Mouse (Mus musculus): ENCODE measurements at regions not wholly inside any gene's neighbourhood (a gene's known extent, or its start where the extent isn't known, plus 50 kb on each side); places are given as distances from the start of the nearest gene placed in this dataset.

DNA sequence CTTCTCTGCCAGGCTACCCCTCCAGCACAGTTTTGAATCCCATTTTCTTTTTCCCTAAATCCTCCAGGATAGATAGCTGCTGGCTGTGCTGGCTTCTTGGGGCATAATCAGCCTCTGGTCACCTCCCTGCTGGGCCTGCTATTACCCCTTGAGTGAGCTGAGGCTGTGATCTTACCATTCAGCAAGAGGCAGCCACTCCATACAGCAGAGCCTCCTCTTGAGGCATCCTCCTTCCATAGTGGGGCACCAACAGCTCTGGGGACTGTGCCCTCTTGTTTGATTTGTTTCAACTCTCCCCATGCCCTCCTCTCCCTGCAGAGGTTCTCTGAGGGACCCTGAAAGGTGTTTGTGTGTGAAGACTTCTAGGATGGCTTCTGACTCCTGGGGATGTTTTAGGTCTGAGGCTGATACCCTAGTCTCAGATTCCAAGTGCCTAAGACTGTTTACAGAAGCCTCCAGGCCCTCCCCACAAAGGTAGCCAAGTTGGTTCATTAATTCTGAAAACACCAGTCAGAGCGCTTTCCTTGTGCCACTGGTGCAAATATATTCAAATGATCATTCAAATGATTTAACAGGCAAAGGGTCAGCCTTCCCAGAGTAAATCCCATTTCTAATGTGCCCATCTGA, 343.9 kb downstream of the Eipr1 start:
- H3K36me3 ChIP-seq (ENCODE audit: control insufficient read depth, insufficient read depth, low read length), result no peaks in the 10 kb centered on the region
- H3K79me2 ChIP-seq (replicated peaks; ENCODE audit: control insufficient read depth, insufficient read depth, low read length), result no peaks in the 10 kb centered on the region
- 64% methylated on average over 1 of the region's 1 CpGs for WGBS
- TF ChIP-seq POLR2A (IDR thresholded peaks at IDR 0.05; ENCODE audit: insufficient read depth, low read depth, low read length) (no peak), CTCF (IDR thresholded peaks at IDR 0.05) (no peak), EP300 (IDR thresholded peaks at IDR 0.05; ENCODE audit: insufficient read depth, low read depth, low read length) (no peak)
- no peaks in the 10 kb centered on the region for H3K27me3 ChIP-seq (ENCODE audit: control insufficient read depth, insufficient read depth, low read length)
- intact Hi-C loops (cut with DNase I), result no loop called here
- DNase-seq, result no peak
- no peak overlapping the region for H3K4me3 ChIP-seq
- H3K4me1 ChIP-seq (ENCODE audit: control insufficient read depth, insufficient read depth, low read length), result no peaks in the 10 kb centered on the region
- H3K27ac ChIP-seq, result no peak overlapping the region
- H3K9ac ChIP-seq (ENCODE audit: low read depth, low read length), result no peak overlapping the region

DNA sequence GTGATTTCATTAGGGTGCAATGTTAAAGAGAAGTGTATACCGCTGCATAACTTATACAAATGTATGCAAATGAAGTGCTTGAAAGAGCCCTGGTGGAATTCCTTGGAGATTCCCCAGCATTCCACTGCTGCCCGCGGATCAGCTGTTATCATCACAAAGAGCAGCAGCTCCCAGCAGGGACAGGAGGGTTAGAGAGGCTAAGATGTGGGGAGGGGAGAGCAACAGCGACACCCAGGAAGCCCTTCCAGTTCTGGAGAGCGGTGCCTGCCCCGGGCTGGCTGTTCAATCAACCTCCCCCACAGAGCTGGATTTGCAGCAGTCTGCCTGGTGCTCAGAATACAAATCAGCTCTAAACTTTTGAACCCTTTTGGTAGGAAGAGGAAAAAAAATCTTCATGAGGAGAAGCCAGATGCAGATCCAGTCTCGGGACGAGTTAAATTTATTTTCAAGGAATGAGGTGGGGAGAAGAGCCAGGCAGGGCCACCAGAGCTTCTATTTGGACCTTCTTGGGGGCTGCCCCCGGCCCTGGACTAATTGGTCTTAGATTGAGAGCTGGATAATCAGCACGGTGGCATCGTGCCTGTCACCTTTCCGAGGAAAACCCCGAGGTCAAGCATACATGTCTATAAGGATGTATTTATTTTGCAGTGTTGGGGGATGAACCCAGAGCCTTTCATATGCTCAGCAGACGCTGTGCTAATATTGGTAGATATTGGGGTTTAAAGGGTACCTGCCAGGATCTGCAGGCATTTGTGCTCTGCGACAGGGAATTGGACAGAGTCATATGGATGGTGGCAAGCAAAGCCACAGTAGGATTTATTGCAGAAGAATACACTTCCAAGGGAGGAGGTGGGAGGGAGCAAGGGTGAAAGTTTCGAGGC, 344.7 kb downstream of the Eipr1 start:
- no peak for DNase-seq
- H3K36me3 ChIP-seq (ENCODE audit: control insufficient read depth, insufficient read depth, low read length), result no peaks in the 10 kb centered on the region
- intact Hi-C loops (cut with DNase I), result no loop called here
- 13% methylated on average over 16 of the region's 16 CpGs for WGBS
- no peak overlapping the region for H3K9ac ChIP-seq (ENCODE audit: low read depth, low read length)
- TF ChIP-seq POLR2A (IDR thresholded peaks at IDR 0.05; ENCODE audit: insufficient read depth, low read depth, low read length) (no peak), EP300 (IDR thresholded peaks at IDR 0.05; ENCODE audit: insufficient read depth, low read depth, low read length) (no peak), CTCF (IDR thresholded peaks at IDR 0.05) (no peak)
- no peak overlapping the region for H3K27ac ChIP-seq
- H3K79me2 ChIP-seq (replicated peaks; ENCODE audit: control insufficient read depth, insufficient read depth, low read length), result no peaks in the 10 kb centered on the region
- H3K4me3 ChIP-seq, result no peak overlapping the region
- no peaks in the 10 kb centered on the region for H3K27me3 ChIP-seq (ENCODE audit: control insufficient read depth, insufficient read depth, low read length)
- no peaks in the 10 kb centered on the region for H3K4me1 ChIP-seq (ENCODE audit: control insufficient read depth, insufficient read depth, low read length)

DNA sequence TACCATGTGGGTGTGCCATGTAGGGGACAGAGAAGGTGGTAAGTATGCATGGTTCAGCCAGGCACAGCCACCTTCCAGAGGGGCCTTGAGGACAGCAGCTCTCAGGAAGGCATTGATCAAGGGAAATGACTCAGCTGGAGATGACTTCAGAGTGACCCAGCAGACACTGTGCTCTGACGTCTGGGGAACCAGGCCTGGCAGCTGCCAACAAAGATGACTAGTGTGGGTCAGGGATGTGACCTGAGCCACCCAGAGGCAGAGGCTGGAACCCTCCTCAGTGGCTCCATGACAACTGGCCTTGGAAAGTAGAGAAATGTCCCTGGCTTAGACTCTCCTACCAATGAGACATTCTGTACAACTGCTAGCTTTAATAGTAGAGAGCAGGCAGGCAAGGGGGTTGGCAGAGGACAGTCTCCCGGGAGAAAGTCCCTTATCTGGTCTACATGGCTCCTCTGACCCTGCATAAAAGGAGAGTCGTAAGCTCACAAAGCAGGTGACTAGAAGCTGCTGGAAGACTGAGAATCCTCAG, 348.5 kb downstream of the Eipr1 start:
- intact Hi-C loops (cut with DNase I), result no loop called here
- Histone ChIP-seq H3K27me3 (ENCODE audit: control insufficient read depth, insufficient read depth, low read length) (no peaks in the 10 kb centered on the region), H3K36me3 (ENCODE audit: control insufficient read depth, insufficient read depth, low read length) (no peaks in the 10 kb centered on the region), H3K79me2 (replicated peaks; ENCODE audit: control insufficient read depth, insufficient read depth, low read length) (no peaks in the 10 kb centered on the region), H3K4me3 (no peak overlapping the region), H3K27ac (no peak overlapping the region), H3K9ac (ENCODE audit: low read depth, low read length) (no peak overlapping the region), H3K4me1 (ENCODE audit: control insufficient read depth, insufficient read depth, low read length) (no peaks in the 10 kb centered on the region)
- TF ChIP-seq EP300 (IDR thresholded peaks at IDR 0.05; ENCODE audit: insufficient read depth, low read depth, low read length) (no peak), CTCF (IDR thresholded peaks at IDR 0.05) (no peak), POLR2A (IDR thresholded peaks at IDR 0.05; ENCODE audit: insufficient read depth, low read depth, low read length) (no peak)
- DNase-seq, result no peak
- 23% methylated on average over 3 of the region's 3 CpGs for WGBS

DNA sequence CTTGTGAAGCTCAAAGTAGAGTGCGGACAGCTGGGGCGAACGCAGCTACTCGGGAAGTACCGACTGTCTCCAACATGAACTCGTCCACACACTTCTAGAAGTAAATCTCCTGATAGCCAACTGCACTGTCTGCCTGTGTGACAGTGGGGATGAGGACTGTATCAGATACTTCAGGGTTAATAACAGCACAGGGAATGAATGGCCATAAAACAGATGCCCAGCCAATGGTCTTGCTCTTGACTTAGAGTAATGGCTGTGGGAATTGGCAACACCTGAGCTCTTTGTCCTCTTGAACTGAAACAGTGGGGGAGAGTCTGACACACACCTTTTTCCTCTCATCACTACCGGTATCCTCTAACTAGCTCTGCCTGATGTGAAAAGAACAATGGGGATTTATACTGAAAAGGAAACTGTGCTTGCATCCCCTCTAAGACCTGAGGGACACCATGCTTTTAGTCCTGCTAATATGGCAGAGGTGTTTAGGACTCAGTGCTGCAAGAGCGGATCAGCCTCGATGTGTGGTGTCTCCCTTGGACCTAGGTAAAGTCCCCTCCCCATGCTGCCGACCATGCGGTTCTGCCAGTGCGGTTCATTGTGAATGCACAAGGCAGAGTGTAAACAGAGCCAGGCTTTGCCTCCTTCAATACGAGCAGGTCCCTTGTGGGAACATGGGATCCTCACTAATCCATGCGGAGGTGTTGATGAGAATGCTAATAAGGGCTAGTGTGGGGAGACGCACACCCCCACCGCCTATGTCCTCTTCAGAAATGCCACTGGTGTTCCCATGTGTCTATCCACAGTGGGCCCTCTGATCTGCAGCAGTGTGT, 355.5 kb downstream of the Eipr1 start:
- Histone ChIP-seq H3K27me3 (ENCODE audit: control insufficient read depth, insufficient read depth, low read length) (no peaks in the 10 kb centered on the region), H3K4me1 (ENCODE audit: control insufficient read depth, insufficient read depth, low read length) (no peaks in the 10 kb centered on the region), H3K27ac (no peak overlapping the region), H3K4me3 (no peak overlapping the region), H3K36me3 (ENCODE audit: control insufficient read depth, insufficient read depth, low read length) (no peaks in the 10 kb centered on the region), H3K9ac (ENCODE audit: low read depth, low read length) (no peak overlapping the region), H3K79me2 (replicated peaks; ENCODE audit: control insufficient read depth, insufficient read depth, low read length) (no peaks in the 10 kb centered on the region)
- TF ChIP-seq EP300 (IDR thresholded peaks at IDR 0.05; ENCODE audit: insufficient read depth, low read depth, low read length) (no peak), POLR2A (IDR thresholded peaks at IDR 0.05; ENCODE audit: insufficient read depth, low read depth, low read length) (no peak), CTCF (IDR thresholded peaks at IDR 0.05) (no peak)
- intact Hi-C loops (cut with DNase I), result no loop called here
- DNase-seq, result no peak
- WGBS, result 71% methylated on average over 16 of the region's 16 CpGs

DNA sequence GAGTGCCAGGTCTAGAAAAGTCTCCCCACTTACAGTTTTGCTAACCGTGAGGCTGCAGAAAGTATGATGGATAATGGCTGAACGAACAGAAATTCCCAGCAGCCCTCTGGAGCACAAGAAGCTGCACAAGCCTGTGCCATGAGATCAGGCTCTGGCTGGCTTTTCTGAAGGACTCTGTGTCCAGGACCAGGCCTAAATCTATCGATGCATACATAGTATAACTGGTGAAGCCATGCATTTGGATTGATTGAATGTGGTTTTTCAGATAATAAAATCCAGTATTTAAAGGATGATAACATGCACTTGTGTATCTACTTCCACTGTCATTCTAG, 356.1 kb downstream of the Eipr1 start:
- Histone ChIP-seq H3K9ac (ENCODE audit: low read depth, low read length) (no peak overlapping the region), H3K4me3 (no peak overlapping the region), H3K4me1 (ENCODE audit: control insufficient read depth, insufficient read depth, low read length) (no peaks in the 10 kb centered on the region), H3K27ac (no peak overlapping the region), H3K36me3 (ENCODE audit: control insufficient read depth, insufficient read depth, low read length) (no peaks in the 10 kb centered on the region), H3K79me2 (replicated peaks; ENCODE audit: control insufficient read depth, insufficient read depth, low read length) (no peaks in the 10 kb centered on the region), H3K27me3 (ENCODE audit: control insufficient read depth, insufficient read depth, low read length) (no peaks in the 10 kb centered on the region)
- intact Hi-C loops (cut with DNase I), result no loop called here
- no peak for DNase-seq
- WGBS, result 82% methylated on average over 3 of the region's 3 CpGs
- TF ChIP-seq CTCF (IDR thresholded peaks at IDR 0.05) (no peak), POLR2A (IDR thresholded peaks at IDR 0.05; ENCODE audit: insufficient read depth, low read depth, low read length) (no peak), EP300 (IDR thresholded peaks at IDR 0.05; ENCODE audit: insufficient read depth, low read depth, low read length) (no peak)

All from heart, adult 2 months (tissue).